Mouse (Mus musculus) kidney, postnatal 36 days (tissue): Measurements from ENCODE around the gene Rimklb.

ENCODE experiments used
- DNase-seq, 2 experiments: peaks; one replicate each; pipeline ENCODE4 v3.0.0; 2021 to 2022; ENCODE audit warnings: mixed read lengths in 2 of 2

The Rimklb gene

DNA sequence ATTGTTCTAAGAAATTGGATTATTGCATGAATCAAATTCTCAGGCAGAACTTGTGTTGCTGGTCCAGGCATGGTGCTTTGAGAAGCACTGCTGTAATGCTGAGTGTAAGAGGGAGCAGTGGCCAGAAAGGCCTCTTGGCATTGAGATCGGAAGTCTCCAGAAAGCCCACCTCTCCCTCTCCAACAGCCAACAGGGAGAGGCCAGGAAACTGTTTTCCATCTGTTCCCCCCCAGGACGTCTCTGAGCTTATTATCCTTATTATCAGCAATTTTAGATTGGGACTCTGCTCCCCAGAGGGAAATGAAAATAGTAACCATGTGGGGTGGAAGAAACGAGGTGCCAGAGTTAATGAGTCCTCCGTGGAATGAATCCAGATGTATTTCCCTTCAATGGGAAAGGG lies 82.2 kb downstream of the Rimklb start:
- no peak for DNase-seq

DNA sequence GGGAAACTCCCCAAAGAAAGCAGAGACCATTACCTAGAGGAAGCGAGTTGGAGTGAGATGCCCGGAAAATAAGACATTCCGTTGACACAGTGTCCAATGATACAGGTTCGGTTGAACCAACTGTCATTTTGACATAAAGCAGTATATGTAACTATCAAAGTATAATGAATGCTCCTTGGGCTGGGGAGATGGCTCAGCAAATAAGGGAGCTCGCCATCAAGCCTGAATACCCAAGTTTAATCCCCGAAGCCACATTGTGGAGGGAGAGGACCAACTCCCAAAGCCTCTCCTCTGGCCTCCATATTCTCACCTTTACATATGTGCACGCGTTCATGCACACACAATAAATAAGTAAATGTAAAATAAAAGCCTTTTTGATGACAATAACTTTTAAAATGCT lies 87.3 kb downstream of the Rimklb start:
- no peak for DNase-seq

DNA sequence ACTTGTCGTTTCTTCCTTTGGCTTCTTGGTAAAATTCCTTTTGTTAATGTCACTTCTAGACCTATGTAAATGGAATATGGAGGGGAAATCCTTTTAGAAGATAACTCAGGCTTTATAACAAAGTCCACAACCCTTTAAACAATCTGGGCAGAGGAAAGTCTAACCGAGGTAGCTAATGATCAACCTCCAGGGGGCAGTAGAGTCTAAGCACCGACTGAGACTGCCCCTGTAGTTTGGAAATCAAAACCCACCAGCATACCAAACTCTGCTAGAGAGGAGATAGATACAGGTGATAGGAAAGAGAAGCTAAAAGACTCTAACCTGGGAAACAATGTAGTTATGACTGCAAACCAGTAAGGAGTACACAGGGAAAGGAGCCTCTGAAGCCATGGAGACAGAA lies 96.3 kb downstream of the Rimklb start:
- DNase-seq: peak; percentile 41 to 53

DNA sequence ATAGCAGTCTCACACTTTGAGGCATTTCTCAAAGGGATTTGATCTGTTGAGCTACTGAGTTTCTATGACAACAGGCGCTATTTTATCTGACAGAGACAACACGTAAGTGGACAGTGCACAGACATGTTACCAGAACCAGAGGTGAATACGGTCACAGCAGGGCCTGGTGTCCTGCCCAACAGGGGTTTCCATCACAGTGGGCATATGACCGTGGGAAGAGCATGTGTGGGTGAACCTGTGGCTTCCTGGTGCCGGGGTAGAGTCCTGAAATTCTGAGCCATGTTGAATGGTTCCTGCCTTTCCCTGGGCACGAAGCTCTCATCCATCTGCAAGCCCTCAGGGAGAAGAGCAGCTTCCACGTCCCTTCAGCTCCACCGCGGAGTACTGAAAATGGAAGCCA lies 98.3 kb downstream of the Rimklb start:
- no peak for DNase-seq
